Mouse (Mus musculus) cortical plate, adult 2 months (tissue): ENCODE data around the gene Tpm1.

Source experiments
- CTCF ChIP-seq: fragments of 200-500 bp; IDR thresholded peaks from 2 replicates; pipeline ENCODE4 v1.5.1; 2011; ENCODE audit warnings: mild to moderate bottlenecking, control low read depth, low read length; ENCODE audit not compliant: insufficient read depth; ENCODE audit errors: extremely low read depth
- POLR2A ChIP-seq: fragments of 200-500 bp; IDR thresholded peaks from 2 replicates; pipeline ENCODE4 v1.6.1; 2011; ENCODE audit warnings: mild to moderate bottlenecking, low read length, control low read depth; ENCODE audit not compliant: insufficient read depth; ENCODE audit errors: extremely low read depth

DNA sequence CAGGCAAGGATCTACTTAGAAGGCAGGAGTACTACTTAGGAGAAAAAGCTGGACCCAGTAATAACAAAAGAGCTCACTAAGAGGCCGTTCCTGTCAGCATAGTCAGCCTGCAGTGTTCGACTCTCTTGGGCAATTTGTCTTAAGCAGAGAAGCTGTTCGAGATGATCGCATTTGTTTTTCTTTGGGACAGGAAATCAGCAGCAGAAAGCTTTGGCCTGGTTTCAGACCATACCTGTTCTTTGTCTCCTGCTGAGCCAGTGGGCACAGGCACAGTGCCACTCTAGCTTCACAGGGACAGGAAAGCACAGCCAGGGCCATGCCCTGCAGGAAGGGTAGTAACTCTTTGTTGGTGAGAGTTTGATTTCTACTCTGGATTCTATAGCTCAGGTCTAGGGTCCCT, 42.8 kb downstream of the Tpm1 start:
- TF ChIP-seq CTCF (no peak), POLR2A (no peak)
